Mouse (Mus musculus) lung, postnatal 0 days (tissue): ENCODE data around the gene Fam120a.

Source experiments
- CTCF ChIP-seq: IDR thresholded peaks from 2 replicates; pipeline ENCODE4 v1.5.1; 2016; ENCODE audit warnings: antibody characterized with exemption, mild to moderate bottlenecking
- EP300 ChIP-seq: IDR thresholded peaks from 2 replicates; pipeline ENCODE4 v1.6.1; 2016; ENCODE audit warnings: antibody characterized with exemption, mild to moderate bottlenecking, control low read depth

GRCm38 (mm10) chr13:48863556-48863955 lies 104.3 kb downstream of the Fam120a start:
- TF ChIP-seq EP300 (no peak), CTCF (no peak)
